Mouse (Mus musculus) testis, adult 2 months (tissue): ENCODE results near the gene Dusp14.

Source experiments
- CTCF ChIP-seq: fragments of 200-500 bp; IDR thresholded peaks from 2 replicates; pipeline ENCODE4 v1.5.1; 2012; ENCODE audit warnings: low read depth, mild to moderate bottlenecking, inconsistent platforms, low read length, moderate library complexity; ENCODE audit not compliant: control insufficient read depth, insufficient read depth, insufficient replicate concordance
- POLR2A ChIP-seq: fragments of 200-500 bp; IDR thresholded peaks from 2 replicates; pipeline ENCODE4 v1.6.1; 2012; ENCODE audit warnings: low read depth, mild to moderate bottlenecking, inconsistent platforms, low read length, moderate library complexity; ENCODE audit not compliant: control insufficient read depth

DNA sequence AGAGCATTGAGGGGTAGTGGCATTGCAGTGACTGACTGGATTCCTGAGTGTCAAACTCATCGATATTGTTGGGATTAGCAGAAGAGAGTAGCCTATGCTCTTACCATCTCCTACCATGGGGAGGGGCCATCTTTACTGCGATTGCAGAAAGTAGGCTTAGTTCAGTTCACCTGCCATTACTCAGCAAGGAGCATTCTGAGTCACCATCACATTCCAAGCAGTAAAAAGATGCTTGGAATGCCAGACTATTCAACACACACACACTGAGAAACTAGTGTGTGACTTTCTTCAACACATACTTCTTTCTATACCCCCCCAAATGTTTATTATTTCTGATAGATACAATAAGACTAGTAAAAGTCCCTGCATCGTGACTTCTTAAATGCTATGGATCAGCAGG, 11.3 kb upstream of the Dusp14 start:
- no peak for TF ChIP-seq CTCF
- TF ChIP-seq POLR2A, result no peak
